Mouse (Mus musculus) CH12.LX (cell line): ENCODE results near the gene Cpt1b. TPM values are rescaled to one million over a fixed set of nuclear protein-coding genes. Genes with fewer than 3 reads are reported as not detected.
"Not testable (repeated sequence)": the region's sequence is repeated elsewhere in the genome, so short reads cannot be mapped to it uniquely, and the experiment has no call there.

ENCODE experiments used
- DNase-seq: peaks from one replicate; pipeline ENCODE4 v3.0.0-alpha.2; 2013; ENCODE audit errors: extremely low read depth
- H3K27ac ChIP-seq: 2 replicates; pipeline ENCODE4 v1.5.1; 2012; ENCODE audit warnings: low read depth, mild to moderate bottlenecking, control low read depth, moderate library complexity; ENCODE audit not compliant: insufficient read depth
- H3K27me3 ChIP-seq: replicated peaks from 2 replicates; pipeline ENCODE3; 2012; ENCODE audit warnings: inconsistent platforms
- H3K36me3 ChIP-seq, 2 experiments: replicated peaks in 1 of 2; 2 replicates each; pipeline versions ENCODE3 to v1.6.1; 2012; ENCODE audit warnings: inconsistent platforms in 1 of 2, low read length in 1 of 2, mild to moderate bottlenecking in 1 of 2, mixed read lengths in 1 of 2, moderate library complexity in 1 of 2; ENCODE audit not compliant: control insufficient read depth in 1 of 2, insufficient read depth in 1 of 2
- H3K4me1 ChIP-seq, 2 experiments: 2 replicates each; pipeline ENCODE4 v1.6.1; 2012; ENCODE audit warnings: inconsistent platforms in 1 of 2, moderate library complexity in 1 of 2; ENCODE audit not compliant: insufficient read depth in 2 of 2, control insufficient read depth in 1 of 2
- H3K4me2 ChIP-seq: 2 replicates; pipeline ENCODE4 v1.6.1; 2012; ENCODE audit warnings: low read depth, mild to moderate bottlenecking, control low read depth; ENCODE audit not compliant: poor library complexity, insufficient read depth, severe bottlenecking
- H3K4me3 ChIP-seq, 3 experiments: fragments of 150-350 bp in 1 of 3; sonication (generic) in 1 of 3; replicated peaks in 1 of 3; 2 replicates each; pipeline versions ENCODE3 to v1.5.1; 2011 to 2012; ENCODE audit warnings: low read depth in 2 of 3, low read length in 2 of 3, mild to moderate bottlenecking in 2 of 3, moderate library complexity in 2 of 3, control low read depth in 1 of 3, improper control_type of control experiment in 1 of 3, inconsistent platforms in 1 of 3, mixed read lengths in 1 of 3; ENCODE audit not compliant: poor library complexity in 1 of 3
- H3K79me2 ChIP-seq: replicated peaks from 2 replicates; pipeline ENCODE4 v1.6.1; 2012; ENCODE audit warnings: mild to moderate bottlenecking, moderate library complexity; ENCODE audit not compliant: control insufficient read depth, poor library complexity, insufficient read depth, severe bottlenecking; ENCODE audit errors: extremely low read depth
- H3K9ac ChIP-seq: 2 replicates; pipeline ENCODE4 v1.6.1; 2012; ENCODE audit warnings: low read depth, mild to moderate bottlenecking, control low read depth, moderate library complexity; ENCODE audit not compliant: insufficient read depth
- H3K9me3 ChIP-seq: replicated peaks from 2 replicates; pipeline ENCODE3; 2012; ENCODE audit warnings: low read length, inconsistent platforms, mixed read lengths
- CTCF ChIP-seq, 2 experiments: IDR thresholded peaks in 1 of 2; conservative IDR thresholded peaks in 1 of 2; 2 replicates each; pipeline ENCODE4 v1.5.1; 2011 to 2012; ENCODE audit warnings: low read depth in 2 of 2, low read length in 2 of 2, improper control_type of control experiment in 1 of 2, inconsistent platforms in 1 of 2, mild to moderate bottlenecking in 1 of 2, moderate library complexity in 1 of 2
- ETS1 ChIP-seq: conservative IDR thresholded peaks from 2 replicates; pipeline ENCODE4 v1.6.1; 2012; ENCODE audit warnings: low read depth, mild to moderate bottlenecking, inconsistent platforms, low read length, improper control_type of control experiment, moderate library complexity
- HCFC1 ChIP-seq: IDR thresholded peaks from 2 replicates; pipeline ENCODE4 v1.6.1; 2012; ENCODE audit warnings: low read depth, mild to moderate bottlenecking, inconsistent platforms, low read length, improper control_type of control experiment
- MEF2A ChIP-seq: IDR thresholded peaks from 2 replicates; pipeline ENCODE4 v1.6.1; 2014; ENCODE audit warnings: low read depth, mild to moderate bottlenecking, inconsistent platforms, low read length, improper control_type of control experiment, borderline replicate concordance
- RAD21 ChIP-seq: IDR thresholded peaks from 2 replicates; pipeline ENCODE4 v1.6.1; 2011; ENCODE audit warnings: low read depth, mild to moderate bottlenecking, low read length, improper control_type of control experiment, moderate library complexity
- ZC3H11A ChIP-seq: IDR thresholded peaks from 2 replicates; pipeline ENCODE4 v1.6.1; 2012; ENCODE audit warnings: low read depth, mild to moderate bottlenecking, inconsistent platforms, low read length, improper control_type of control experiment
- ZNF384 ChIP-seq: IDR thresholded peaks from 2 replicates; pipeline ENCODE4 v1.6.1; 2012; ENCODE audit warnings: low read depth, low read length, improper control_type of control experiment, inconsistent platforms
- dilution Hi-C: fragments of 300-500 bp; cut with MboI; formaldehyde crosslinking; loops from 2 replicates; pipeline ENCODE4 v1.14.3; 2020; ENCODE audit warnings: low sequenced_read_pairs; ENCODE audit not compliant: extremely low pct_unique_long_range_greater_than_20kb, extremely low pct_ligation_motif_present
- in situ Hi-C: fragments of 300-500 bp; cut with MboI; formaldehyde crosslinking; loops from 3 replicates; pipeline ENCODE4 v1.14.3; 2019; ENCODE audit warnings: low sequenced_read_pairs, low pct_ligation_motif_present, low pct_unique_long_range_greater_than_20kb, mixed read lengths
- polyA plus RNA-seq: library from polyadenylated mRNA; unstranded; fragments of >175 nt; gene quantifications from 2 replicates; pipeline ENCODE4 v1.2.1, GENCODE M21; 2012; ENCODE audit warnings: low read depth; ENCODE audit not compliant: insufficient read length
- total RNA-seq, 2 experiments: library from RNA; depleted of rRNA; stranded (reverse); fragments of 300-350 nt in 1 of 2; fragments of >200 nt in 1 of 2; gene quantifications; 2 replicates each; pipeline ENCODE4 v1.2.3; 2012 to 2014

Cpt1b gene
- total and polyA plus RNA-seq, 3 experiments, result 1.5 to 2.1 (median 2.1) TPM

- H3K79me2 ChIP-seq, result peaks cover 12% of the 10 kb centered on the region
- H3K4me2 ChIP-seq, result peak overlapping the region; percentile 59
These were observed 5.6 kb upstream of the Cpt1b start for GRCm38 (mm10) chr15:89431271-89431670.

DNA sequence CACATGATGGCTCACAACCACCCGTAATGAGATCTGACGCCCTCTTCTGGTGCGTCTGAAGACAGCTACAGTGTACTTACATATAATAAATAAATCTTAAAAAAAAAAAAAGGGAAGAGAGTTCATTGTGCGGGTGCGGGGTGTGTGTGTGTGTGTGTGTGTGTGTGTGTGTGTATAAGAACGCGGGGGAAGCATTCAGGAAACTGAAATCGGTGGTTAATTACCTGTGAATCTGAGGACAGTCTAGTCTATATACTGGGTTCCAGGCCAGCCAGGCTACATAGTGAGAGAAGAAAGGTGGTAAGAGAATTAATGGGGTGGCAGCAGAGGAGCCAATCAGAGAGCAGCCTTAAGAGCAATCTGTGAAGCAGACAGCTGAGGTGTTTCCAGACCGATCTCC, 5.1 kb upstream of the Cpt1b start:
- Histone ChIP-seq H3K4me1 (peaks cover 0 to 14% of the 10 kb centered on the region in 2 experiments; a peak in 2 of 4 replicates), H3K9ac (peak overlapping the region; percentile 37), H3K36me3 (peaks cover 17 to 25% of the 10 kb centered on the region in 2 experiments), H3K4me2 (peak overlapping the region; percentile 59), H3K4me3 (peak overlapping the region; percentile 59 to 90 (median 80)), H3K79me2 (peaks cover 12% of the 10 kb centered on the region)
- H3K9me3 ChIP-seq, dilution Hi-C loops, in situ Hi-C loops, H3K27me3 ChIP-seq, H3K27ac ChIP-seq: not testable (repeated sequence)
- DNase-seq, result peak; percentile 18
- TF ChIP-seq CTCF (conservative IDR thresholded peaks at IDR 0.05 in 1 of 2, IDR thresholded peaks at IDR 0.05 in 1 of 2; ENCODE audit: low read depth in 2 of 2, low read length in 2 of 2) (peak in 1 of 2 experiments; percentile 19; a peak in 1 of 4 replicates), ZNF384 (peak; percentile 68)

More at GRCm38 (mm10) chr15:89431271-89431670, 5.6 kb upstream of the Cpt1b start:
- in situ Hi-C loops, result no loop called here
- H3K27me3 ChIP-seq, result no peaks in the 10 kb centered on the region
- DNase-seq, result no peak
- no peak overlapping the region for H3K27ac ChIP-seq
- peak overlapping the region in 1 of 3 experiments; percentile 35 for H3K4me3 ChIP-seq
- peak overlapping the region; percentile 37 for H3K9ac ChIP-seq
- dilution Hi-C loops, result no loop called here
- peaks cover 13 to 20% of the 10 kb centered on the region in 2 experiments for H3K36me3 ChIP-seq
- H3K9me3 ChIP-seq, result no peaks in the 10 kb centered on the region
- H3K4me1 ChIP-seq, result peaks cover 0 to 14% of the 10 kb centered on the region in 2 experiments; a peak in 2 of 4 replicates
- no peak for TF ChIP-seq HCFC1
- TF ChIP-seq ETS1, result no peak
- TF ChIP-seq MEF2A, result no peak
- TF ChIP-seq RAD21, result no peak
- TF ChIP-seq ZNF384, result 0 out of 2 replicates have a peak, but pooled peaks have one; percentile 7

DNA sequence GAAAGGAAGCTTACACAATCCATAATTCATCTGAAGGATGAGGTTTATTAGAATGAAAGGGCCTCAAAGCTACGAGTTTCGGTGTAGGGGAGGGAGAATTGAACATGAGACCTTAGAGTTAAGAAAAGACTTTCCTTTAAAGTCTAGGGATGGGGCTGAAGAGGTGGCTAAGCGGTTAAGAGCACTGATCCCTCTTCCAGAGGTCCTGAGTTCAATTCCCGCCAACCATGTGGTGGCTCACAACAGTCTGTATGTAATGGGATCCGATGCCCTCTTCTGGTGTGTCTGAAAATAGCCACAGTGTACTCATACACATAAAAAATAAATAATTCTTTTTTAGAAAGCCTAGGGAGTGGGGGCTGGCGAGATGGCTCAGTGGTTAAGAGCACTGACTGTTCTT, 4.7 kb upstream of the Cpt1b start:
- peak overlapping the region; percentile 80 for H3K9ac ChIP-seq
- peak overlapping the region; percentile 72 for H3K4me2 ChIP-seq
- TF ChIP-seq ZC3H11A, result no peak
- TF ChIP-seq CTCF (conservative IDR thresholded peaks at IDR 0.05 in 1 of 2, IDR thresholded peaks at IDR 0.05 in 1 of 2; ENCODE audit: low read depth in 2 of 2, low read length in 2 of 2), result peak in 1 of 2 experiments; percentile 40; a peak in 2 of 4 replicates
- H3K27ac ChIP-seq, result peak overlapping the region; percentile 76
- H3K79me2 ChIP-seq, result peaks cover 12% of the 10 kb centered on the region
- peak; percentile 48 for DNase-seq
- H3K4me1 ChIP-seq, result peaks cover 0 to 14% of the 10 kb centered on the region in 2 experiments; a peak in 2 of 4 replicates
- dilution Hi-C loops, result no loop called here
- in situ Hi-C loops, result no loop called here
- no peaks in the 10 kb centered on the region for H3K27me3 ChIP-seq
- H3K4me3 ChIP-seq, result peak overlapping the region; percentile 59 to 90 (median 80)
- no peaks in the 10 kb centered on the region for H3K9me3 ChIP-seq
- peaks cover 21 to 30% of the 10 kb centered on the region in 2 experiments for H3K36me3 ChIP-seq
